Mouse (Mus musculus): ENCODE results near the gene Vmn1r214.

DNA sequence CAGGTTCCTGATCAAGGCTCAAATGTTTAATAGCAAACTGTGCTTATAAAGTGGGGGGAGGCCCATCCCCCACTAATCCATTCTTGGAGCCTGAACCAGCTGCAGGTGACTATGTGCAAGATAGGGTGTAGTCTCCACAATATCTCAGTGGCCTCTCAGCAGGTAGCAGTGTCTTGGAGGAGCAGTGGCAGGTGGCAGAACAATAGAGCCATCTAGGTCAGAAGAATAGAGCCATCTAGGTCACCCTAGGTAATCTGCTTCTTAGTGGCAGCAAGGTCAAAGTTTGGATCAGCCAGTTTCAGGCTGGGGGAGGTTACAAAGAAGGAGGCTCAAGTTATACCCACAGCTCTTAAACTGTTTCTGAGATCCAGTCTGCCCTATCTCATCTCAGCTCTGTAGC is 5.4 kb upstream of the Vmn1r214 start:
- no peak for TF ChIP-seq POLR2A (IDR thresholded peaks at IDR 0.05; ENCODE audit: borderline replicate concordance, low read depth, low read length)
- no peak for TF ChIP-seq CTCF (IDR thresholded peaks at IDR 0.05; ENCODE audit: low read depth, low read length)

Data from bone marrow macrophage, adult 2 months (primary cell).